Mouse (Mus musculus): ENCODE measurements around the gene Ppp1r9a.

GRCm38 (mm10) chr6:5097309-5097708 lies 194.6 kb downstream of the Ppp1r9a start:
- TF ChIP-seq POLR2A (IDR thresholded peaks at IDR 0.05; ENCODE audit: low read depth, low read length) (no peak), CTCF (IDR thresholded peaks at IDR 0.05; ENCODE audit: extremely low read depth, insufficient read depth, insufficient read length, insufficient replicate concordance) (no peak)
